Mouse (Mus musculus): ENCODE results near the gene Olfr157.

Gene Olfr157

DNA sequence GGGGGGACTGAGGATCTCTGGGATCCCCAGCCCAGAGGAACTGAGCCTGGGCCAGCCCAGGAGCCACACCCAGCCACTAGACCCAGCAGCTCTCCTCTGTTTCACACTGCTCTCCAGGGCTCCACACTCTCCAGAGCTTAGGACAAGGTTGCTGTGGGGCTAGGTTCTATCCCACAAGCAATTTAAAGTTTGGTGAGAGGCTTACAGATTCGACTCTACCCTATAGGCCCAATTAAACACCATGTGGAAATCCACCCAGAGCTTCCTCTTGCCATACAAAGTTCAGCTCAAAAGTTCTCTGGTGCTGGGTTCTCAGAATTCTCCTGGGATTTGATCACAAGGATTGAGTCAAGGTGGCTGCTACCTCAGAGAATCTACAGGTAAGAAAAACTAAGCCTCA lies at the start of gene Olfr157:
TSS of gene Olfr157 (minus strand) at position 101 of the 400 bp plus-strand sequence.
- CTCF ChIA-PET: no interaction called here

DNA sequence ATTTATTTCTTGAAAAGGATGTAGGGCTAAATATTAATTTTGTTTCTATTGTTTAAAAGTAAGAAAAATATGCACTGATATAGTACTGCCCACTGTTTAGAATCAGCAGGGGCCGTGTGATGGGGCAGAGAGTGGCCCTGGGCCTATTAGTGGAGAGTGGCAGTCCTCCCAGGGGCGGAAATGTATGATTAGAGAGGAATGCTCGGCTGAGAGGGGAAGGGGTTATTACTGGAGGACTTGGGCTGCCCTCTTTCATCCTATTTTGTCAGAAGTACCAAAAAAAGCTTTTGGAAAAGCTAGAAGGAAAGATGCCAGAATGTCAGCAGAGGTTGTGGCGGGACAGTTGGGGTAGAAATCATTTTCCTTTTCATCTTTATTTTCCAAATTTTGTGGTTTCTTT lies 44.2 kb upstream of the Olfr157 start:
- CTCF ChIA-PET: no interaction called here

DNA sequence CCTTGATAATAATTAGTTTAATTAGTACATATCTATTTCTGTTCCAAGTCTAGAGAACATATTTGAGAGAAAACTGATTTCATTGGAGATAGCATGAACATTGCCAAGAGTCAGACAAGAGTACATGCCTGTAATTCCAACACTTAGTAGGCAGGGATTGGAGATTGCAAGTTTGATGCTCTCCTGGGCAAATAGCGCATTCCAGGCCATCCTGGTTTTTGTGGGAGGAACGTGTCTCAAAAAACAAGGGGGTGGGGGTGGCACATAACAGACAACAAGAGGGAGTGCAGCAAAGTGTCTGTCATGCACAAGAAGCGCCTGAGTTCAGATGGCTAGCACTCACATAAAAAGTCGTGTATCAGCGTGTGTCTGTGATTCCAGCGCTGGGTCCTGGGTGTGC lies 39.6 kb upstream of the Olfr157 start:
- CTCF ChIA-PET: no interaction called here

DNA sequence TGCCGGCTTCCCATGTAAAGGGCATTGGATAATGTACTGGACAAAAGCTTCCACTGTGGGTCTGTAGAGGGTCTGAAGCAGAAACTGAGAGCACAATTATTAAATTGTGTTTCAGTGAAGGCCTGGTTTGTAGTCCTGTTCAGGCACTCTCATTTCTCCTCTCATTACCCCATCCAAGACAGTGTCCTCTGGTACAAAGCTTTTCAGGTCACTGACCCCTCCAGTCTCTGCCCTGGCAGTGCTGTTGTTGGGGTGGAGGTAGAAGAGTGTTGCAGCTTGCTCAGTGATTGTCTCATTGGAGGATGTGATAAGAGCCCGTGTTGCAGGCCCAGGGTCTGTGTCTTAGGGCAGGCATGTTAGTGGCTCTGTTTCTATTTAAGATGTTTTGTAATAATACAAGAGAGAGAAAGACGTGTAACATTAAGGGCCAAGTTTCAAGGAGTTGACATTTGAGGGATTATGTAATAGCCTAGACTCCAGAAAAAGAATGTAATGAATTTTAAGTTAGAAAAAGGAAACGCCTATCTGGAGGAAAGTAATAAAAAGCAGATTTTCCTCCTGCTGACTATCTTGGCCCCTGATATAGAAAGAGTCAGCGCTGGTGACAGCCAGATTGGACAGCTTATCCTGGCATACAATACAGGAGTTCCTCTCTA lies 38.2 kb upstream of the Olfr157 start:
- CTCF ChIA-PET: no interaction called here

DNA sequence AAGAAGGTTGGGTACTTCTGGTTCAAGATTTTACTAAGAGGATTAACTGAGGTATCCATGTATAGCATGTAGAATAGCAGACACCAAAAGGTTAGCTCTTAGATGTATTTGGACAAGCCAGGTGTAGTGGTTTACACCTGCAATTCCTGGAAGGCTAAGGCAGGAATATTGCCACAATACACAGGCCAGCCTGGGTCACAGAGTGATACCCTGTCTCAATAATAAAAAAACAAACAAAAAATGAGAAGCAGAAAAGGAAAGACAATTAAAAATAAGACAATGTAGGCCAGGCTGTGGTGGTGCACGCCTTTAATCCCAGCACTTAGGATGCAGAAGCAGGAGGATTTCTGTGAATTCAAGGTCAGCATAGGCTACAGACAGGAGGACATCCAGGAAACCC lies 37.2 kb upstream of the Olfr157 start:
- CTCF ChIA-PET: no interaction called here

DNA sequence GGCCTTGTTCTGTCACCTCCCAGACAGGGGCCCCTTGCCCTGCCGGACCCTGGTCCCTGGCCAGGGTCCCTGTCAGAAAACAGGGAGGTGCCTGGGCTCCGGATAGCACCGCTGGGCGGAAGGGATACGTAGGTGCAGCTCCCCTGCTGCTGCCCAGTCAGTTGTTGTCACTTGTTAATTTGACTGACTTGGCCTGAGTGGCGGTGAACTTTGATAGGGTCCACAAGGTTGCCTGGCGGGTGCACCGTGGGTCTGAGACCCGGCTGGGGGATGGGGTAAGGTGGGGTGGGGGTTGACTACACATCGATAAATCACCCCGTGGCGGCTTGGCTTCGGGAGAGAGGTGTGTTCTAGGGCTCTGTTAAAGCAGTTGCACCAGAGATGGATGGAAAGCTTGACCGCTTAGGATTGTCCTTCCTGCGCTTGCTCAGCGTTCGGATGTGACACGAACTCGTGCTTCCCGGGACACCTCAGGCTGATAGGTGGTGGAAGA lies 36.0 kb upstream of the Olfr157 start:
- CTCF ChIA-PET: no interaction called here

DNA sequence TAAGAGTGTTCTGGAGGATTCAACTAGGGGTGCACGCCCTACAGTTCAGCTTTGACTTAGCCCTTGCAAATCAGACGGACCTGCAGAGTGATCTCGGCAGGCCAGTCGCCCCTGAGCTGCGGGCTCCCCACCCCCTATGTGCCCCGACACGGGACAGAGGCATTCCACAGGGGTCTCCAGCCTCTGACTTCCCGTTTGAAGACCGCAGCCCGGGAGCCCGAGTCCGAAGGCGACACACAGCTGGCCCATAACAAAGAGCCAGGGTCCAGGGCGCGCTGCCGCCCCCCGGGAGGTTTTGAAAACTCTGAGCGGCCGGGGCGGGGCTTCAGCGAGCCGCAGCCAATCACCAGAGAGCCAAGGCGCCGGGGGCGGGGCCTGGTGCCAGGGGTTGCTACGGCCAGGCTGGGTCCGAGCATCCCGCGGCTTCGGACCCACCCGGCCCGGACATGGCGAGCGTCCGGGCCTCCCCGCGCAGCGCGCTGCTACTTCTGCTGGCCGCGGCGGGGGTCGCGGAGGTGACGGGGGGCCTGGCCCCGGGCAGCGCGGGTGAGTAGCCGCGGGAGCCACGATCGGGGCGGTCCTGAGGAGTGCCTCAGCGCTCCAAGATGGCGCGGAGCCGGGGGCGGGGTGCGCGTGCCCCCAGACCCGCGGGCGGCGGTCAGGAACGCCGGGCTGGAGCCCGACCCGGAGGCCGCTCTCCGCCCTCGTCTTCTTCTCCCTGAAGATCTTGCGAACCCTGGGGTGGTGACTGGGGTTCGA lies 35.3 kb upstream of the Olfr157 start, which contains the start of gene Reck:
TSS of gene Reck (plus strand) at position 371 of the 759 bp plus-strand sequence.
- CTCF ChIA-PET: no interaction called here

DNA sequence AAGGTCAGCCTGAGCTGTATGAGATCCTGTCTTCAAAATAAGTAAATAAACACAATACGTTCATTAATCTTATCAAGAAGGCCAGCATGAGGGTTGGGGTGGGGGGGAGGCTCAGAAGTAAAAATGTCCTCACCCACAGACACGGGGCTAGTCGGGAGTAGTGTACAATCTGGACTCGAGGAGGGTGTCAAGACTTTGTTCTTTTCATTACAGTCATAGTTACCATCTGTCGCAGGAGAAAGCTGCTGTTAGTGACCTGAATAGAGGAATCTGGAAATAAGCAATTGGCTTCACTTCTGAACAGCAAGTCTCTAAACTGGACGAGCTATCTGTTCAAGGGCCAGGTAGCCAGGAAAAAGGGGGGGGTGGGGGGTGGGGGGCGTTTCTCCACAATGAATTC lies 34.5 kb upstream of the Olfr157 start:
- CTCF ChIA-PET: no interaction called here

DNA sequence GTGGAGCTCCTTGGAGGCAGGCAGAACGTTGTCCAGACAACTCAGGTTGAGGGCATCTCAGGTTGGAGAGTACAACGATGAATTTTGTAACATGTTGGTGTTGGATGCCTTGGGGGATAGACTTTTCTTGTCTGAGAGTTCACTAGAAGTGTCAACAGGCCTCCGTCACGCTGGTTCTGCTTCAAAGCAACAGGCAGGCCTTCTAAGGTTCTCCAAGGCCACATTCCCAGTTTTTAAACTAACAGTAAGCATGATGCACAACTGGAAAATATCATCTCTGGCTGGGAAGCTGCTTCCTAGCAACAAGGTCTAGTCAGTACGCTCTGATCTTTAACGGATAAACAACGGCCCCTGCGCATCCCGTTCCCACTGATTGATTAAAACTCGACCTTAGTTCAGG lies 29.8 kb upstream of the Olfr157 start:
- CTCF ChIA-PET: no interaction called here

DNA sequence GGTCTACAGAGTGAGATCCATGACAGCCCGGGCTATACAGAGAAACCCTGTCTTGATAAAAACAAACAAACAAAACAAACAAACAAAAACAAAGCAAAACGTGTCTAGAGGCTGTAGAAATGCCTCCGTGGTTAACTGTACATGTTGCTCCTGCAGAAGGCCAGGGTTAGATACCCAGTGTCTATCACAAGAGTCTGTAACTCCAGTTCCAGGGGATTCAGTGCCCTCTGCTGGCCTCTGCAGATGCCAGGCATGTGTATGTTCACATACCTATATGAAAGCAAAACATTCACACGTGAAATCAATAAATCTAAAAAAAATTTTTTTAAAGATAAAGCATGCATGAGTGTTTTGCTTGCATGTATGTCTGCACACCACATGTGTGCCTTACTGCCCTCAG lies 23.3 kb upstream of the Olfr157 start:
- CTCF ChIA-PET: no interaction called here

DNA sequence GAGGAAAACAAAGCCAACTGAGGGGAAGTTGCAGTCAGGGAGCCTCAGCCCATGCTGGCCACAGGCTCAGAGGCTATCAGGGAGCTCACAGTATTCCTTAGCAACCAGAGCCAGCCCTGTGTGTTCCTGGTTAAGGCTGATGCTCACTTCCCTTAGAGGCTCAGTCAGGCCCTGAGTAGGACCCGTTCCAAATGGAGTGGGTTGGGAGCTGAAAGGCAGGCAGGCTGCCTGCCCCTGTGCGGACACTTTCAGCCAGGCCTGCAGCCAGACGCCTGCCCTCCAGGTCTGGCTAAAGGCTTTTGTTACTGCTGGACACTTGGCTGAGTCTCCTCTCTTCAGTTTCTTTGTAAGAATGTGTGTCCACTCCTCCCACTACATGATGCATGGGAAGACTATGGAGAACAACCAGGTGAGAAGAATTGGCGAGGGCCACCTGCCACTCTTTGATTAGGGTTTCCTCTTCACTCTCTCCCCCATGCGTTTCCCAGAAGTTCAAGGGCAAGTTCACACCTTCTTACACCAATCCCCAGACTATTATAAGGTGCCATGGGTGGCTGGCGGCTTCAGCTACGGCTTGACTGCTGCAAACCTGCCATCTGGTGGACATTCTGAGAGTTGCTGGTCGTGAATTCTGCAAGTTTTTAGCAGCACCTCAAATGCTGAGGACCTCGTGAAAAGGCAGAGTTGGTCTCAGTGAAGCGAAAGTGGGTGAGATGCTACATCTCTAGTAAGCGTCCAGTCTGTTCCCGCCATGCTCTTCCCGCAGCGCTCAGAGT lies 20.9 kb upstream of the Olfr157 start:
- CTCF ChIA-PET: interaction anchor here (1.5 kb wide), 1 partner anchor 99 kb away, joined by 3 read pairs; no protein-coding TSS in a partner anchor

DNA sequence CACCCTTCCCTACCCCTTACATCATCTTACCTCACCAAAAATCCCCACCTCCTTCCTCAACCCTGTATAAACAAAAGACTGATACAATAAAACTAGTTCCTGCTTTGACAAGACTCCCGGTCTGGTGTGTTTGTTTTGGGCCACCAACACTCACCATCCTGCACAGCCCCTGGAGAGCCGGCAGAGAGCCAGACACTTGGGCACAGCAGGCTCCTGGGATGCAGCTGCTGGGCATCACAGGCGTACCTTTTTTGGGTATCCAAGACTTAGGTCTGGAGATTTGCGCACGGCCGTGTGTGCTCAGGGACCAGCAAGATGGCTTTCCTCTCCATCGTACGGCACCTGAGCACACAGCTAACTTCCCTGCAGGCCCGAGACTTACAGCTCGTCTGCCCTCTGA lies 19.9 kb upstream of the Olfr157 start:
- CTCF ChIA-PET: no interaction called here

DNA sequence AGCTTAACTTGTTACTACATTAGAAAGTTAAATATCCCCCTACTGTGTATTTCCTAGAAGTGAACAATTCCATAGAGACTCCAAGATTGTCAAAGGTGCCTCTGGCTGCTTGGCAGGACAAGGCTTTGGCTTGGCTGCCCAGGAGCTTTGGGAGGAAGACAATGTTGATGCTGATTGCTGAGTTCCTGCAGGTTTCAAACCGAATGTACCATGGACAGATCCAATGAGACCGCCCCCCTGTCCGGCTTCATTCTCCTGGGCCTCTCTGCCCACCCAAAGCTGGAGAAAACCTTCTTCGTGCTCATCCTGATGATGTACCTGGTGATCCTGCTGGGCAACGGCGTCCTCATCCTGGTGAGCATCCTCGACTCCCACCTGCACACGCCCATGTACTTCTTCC lies 14.1 kb upstream of the Olfr157 start:
- CTCF ChIA-PET: no interaction called here

DNA sequence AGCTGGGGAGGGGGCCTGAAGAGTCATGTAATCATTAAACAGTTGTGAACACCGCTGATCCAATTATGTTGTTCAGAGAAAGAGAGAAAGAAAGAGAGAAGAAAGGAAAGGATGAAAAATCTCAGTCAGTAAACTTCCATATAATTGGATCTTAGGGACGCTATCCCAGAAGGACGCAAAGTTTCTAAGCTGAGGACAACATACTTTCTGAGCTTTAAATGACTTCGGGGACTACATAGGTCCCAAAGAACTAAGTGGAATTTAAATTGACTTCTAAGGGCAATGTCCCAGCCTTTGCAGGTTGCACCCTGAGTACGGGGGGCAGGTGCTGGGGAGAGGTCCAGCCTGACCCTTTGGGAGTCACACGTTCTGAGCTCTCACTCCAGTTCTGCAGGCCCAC lies 11.3 kb upstream of the Olfr157 start, which contains the start of gene Olfr155:
TSS of gene Olfr155 (plus strand) at position 301 of the 400 bp plus-strand sequence.
- CTCF ChIA-PET: no interaction called here

DNA sequence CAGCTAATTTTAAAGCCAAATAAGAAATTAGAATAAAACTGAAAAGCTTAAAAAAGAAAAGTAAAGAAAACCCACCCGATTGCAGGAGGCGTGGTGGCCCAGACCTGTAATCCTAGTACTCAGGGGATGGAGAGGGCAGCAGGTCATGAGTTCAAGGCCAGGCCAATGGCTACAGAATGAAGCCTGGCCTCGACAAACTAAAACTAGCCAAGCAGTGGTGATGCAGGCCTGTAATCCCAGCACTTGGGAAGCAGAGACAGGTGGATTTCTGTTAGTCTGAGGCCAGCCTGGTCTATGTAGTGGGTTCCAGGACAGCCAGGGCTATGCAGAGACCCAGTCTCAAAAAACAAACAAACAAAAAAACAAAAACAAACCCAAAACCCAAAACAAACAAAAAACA lies 1.7 kb downstream of the Olfr157 start:
- CTCF ChIA-PET: no interaction called here

DNA sequence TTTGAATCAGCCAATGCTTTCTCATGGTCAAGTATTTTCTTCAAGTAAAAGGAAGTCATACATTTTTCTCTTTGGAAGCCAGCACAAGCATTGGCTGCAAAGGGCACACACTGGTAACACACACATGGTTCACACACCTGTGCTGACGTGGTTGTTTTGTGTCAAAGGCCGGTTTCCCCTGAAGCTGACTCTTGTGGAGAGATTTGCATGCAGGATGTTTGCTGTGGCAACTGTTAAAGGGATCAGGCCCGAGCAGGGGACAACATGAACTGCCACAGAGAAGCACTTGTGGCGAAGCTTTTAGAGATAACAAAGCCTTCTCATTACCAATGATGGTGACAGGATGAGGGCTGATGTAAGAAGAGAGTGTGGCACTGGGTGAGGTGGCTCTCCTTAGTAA lies 5.3 kb downstream of the Olfr157 start:
- CTCF ChIA-PET: no interaction called here

DNA sequence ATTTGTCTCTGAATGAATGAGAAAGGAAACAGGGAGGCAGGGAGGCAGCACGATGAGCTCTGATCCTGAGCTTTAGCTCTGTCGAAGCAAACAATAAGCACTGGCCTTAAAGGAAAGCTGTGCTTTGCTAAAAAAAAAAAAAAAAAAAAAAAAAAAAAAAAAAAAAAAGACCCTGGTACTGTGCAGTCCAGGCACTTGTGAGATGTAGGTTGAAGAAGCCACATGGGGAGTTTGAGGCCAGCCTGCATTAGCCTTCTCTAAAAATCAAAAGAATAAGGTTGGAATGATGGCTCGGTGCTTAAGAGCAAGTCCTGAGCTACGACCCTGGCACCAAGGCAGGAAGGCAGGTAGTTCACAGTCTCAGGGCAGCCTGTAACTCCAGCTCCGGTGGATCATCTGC lies 6.2 kb downstream of the Olfr157 start:
- CTCF ChIA-PET: interaction anchor here (0.6 kb wide), 1 partner anchor 57 kb away, joined by 3 read pairs; no protein-coding TSS in a partner anchor

DNA sequence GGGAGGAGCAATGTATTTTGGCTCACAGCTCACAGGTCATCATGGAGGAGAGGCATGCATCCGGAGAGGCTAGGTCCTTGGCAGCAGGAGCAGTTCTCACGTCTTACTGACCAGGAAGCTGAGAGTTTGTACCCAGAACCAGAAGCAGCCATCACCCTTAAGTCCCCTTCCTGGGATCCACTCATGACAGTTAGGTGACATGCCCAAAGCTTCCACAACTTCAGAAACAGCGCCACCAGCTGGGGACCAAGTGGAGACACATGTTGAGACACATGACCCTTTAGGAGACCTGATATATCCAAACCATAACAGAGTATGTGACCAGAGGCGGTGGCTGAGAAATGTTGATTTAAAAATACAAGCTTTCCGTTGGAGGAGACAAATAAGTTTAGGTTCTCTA lies 8.0 kb downstream of the Olfr157 start:
- CTCF ChIA-PET: no interaction called here

DNA sequence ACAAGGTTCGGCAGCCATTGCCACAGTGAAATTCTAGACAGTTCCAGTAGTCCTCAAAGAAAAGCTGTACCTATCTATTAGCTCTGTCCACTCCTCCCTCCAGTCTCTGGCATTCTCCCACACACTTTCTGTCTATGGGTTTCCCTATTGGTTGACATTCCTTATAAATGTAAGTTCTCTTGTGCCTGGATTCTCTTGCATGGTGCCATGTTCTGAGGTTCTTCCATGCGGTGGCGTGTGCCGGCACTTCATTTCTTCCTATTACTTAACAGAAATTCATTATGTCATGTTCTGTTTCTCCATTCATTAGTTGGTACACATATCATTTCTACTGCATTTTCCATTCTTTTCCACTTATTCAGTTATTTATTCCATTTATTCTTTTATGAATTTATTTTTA lies 11.2 kb downstream of the Olfr157 start:
- CTCF ChIA-PET: no interaction called here

DNA sequence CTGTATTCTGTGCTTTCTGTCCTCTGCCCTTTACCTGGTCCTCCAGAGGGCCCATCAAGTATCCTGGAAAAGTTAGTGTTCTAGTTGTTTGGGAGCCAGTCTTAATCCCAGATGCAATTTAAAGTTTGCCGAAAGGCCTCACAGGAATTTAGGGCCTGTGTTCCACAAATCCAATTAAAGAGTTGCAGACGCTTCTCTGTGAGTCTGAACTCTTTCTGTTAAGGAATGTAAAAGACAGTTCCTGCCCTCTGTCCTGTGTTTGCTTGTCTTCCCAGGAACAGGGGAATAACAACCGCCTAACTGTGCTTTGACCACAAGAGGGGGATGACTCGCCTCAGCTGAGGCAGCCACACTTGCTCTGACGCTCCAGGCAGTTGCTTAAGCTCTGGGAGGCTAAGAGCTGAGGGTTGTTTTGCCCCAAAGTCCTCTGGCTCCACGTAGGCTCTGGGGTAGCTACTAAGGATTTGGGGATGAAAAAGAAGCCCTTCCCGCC lies 16.1 kb downstream of the Olfr157 start, which contains the start of gene Olfr156:
TSS of gene Olfr156 (minus strand) at position 51 of the 493 bp plus-strand sequence.
- CTCF ChIA-PET: no interaction called here

DNA sequence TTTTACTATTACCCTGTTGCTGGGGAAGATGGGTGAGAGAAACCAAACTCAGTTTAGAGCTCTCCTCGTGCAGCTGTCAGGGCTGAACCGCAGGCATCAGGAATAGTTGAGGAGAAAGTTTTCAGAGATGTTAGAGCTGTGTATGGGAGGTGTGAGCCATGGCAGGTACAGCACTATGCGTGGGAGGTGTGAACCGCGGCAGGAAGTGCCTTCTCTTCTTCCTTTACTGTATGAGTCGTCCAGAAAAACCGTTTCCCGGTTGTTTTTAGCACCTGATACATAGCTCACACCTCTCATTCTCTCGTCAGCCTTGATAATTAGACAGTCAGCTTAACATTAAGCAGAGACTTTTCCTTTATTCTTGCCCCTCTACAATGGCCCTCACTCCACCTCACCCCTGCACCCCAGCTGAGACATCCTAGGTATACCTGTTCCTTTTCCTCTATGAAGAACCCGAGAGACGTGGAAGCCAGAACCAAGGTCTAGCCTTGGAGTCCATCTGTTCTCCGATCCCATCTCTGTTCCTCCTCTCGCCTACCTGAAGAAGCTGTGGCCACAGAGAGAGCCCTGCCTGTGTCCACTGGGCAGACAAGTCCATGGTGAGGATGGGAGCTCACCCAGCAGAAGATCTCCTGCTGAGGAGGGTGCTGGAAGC lies 17.0 kb downstream of the Olfr157 start:
- CTCF ChIA-PET: no interaction called here

DNA sequence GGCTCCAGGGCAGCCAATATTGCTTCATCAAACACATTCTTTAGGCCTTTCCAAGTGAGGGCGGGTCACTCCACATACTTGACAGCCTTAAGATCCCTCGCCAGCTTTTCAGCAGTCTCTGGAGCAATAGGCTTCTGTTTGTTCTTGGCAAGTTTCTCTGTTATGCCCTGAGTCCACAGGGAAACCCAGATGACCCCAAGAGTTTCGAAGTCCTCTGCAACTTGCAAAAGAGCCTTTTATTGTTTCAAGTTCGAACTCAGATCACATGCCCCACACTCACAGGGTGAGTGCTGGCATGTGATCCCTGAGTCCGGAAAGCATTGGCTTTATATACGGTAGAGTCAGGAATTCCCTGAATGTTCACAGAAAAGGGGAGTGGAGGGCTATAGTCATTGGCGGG lies 41.1 kb downstream of the Olfr157 start:
- CTCF ChIA-PET: no interaction called here
